Comparison of ENCODE assay signal across 8 mouse cellular contexts in the genomic region with DNA sequence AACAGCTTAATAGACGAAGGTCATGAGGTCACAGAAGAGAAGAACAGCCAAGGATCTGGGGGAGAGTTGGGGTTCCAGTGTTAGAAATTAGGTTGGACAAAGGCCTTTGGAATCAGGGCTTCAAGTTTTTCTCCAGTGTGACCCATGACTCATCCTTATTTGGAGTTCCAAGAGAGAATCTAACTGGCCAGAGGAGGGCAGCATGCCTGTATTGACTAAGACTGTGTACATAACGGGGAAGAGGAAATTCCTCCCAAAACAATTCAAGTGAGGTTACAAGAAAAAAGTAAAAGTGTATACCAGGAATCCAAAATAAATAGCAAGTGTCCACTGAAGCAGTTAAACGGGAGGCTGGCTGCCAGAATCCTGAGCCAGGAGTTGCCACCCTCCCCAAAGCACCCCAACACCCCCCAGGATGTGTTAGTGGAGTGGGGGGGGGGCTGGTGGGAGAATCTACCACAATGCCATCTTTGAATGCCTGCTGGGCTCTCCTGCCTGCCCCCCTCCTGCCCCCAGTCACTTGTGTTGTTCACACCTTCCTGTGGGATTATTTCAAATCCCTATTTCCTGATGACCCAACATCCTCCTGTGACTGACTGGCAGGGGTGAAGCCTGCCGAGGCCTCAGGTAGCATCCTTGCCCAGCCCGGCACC. TPM values are rescaled to one million over a fixed set of nuclear protein-coding genes. Genes with fewer than 3 reads are reported as not detected.
DNase-seq lines count a peak whose midpoint lies in the region; ATAC-seq lines count a peak whose summit lies in the region.

No protein-coding gene starts in this region.

- WGBS in liver, embryonic 12.5 days (ENCODE audit: insufficient replicate concordance), result 42% methylated on average over 5 of the region's 5 CpGs
- 30% methylated on average over 5 of the region's 5 CpGs for WGBS in intestine, embryonic 14.5 days
- 38% methylated on average over 5 of the region's 5 CpGs for WGBS in midbrain, embryonic 13.5 days

- intact Hi-C loops in left cerebral cortex, postnatal 10 days (cut with DNase I), result loop anchor here (5.0 kb wide), 1 partner anchor 296 kb away; no protein-coding TSS in a partner anchor

- H3K27ac ChIP-seq in liver, embryonic 12.5 days, result no peak overlapping the region
- H3K27ac ChIP-seq in intestine, embryonic 14.5 days (ENCODE audit: low read depth), result no peak overlapping the region
- H3K27ac ChIP-seq in midbrain, embryonic 13.5 days, result no peak overlapping the region

- H3K4me3 ChIP-seq in liver, embryonic 12.5 days, result no peak overlapping the region
- H3K4me3 ChIP-seq in intestine, embryonic 14.5 days (ENCODE audit: low read depth, low read length), result no peak overlapping the region
- H3K4me3 ChIP-seq in midbrain, embryonic 13.5 days (replicated peaks), result no peak overlapping the region

- no peak for ATAC-seq in liver, embryonic 12.5 days
- peak; percentile 65; the same call in 1 of the 2 replicates for ATAC-seq in intestine, embryonic 14.5 days (replicated peaks; ENCODE audit: low FRiP score, low TSS enrichment, low read depth)
- peak; percentile 56; the same call in 1 of the 2 replicates for ATAC-seq in midbrain, embryonic 13.5 days

- H3K4me1 ChIP-seq in liver, embryonic 12.5 days, result peaks cover 11% of the 10 kb centered on the region
- H3K4me1 ChIP-seq in intestine, embryonic 14.5 days (replicated peaks; ENCODE audit: control insufficient read depth, insufficient read depth, low read length), result peaks cover 29% of the 10 kb centered on the region
- H3K4me1 ChIP-seq in midbrain, embryonic 13.5 days (replicated peaks), result no peaks in the 10 kb centered on the region; the same call in 1 of the 2 replicates

- no peaks in the 10 kb centered on the region for H3K36me3 ChIP-seq in liver, embryonic 12.5 days
- H3K36me3 ChIP-seq in intestine, embryonic 14.5 days (ENCODE audit: control insufficient read depth, insufficient read depth, low read length), result no peaks in the 10 kb centered on the region
- no peaks in the 10 kb centered on the region for H3K36me3 ChIP-seq in midbrain, embryonic 13.5 days

- H3K9me3 ChIP-seq in liver, embryonic 12.5 days (replicated peaks), result no peaks in the 10 kb centered on the region
- H3K9me3 ChIP-seq in intestine, embryonic 14.5 days (ENCODE audit: control insufficient read depth, low read length), result no peaks in the 10 kb centered on the region
- H3K9me3 ChIP-seq in midbrain, embryonic 13.5 days, result no peaks in the 10 kb centered on the region

- peak; percentile 42 for DNase-seq in liver
- DNase-seq in cerebellum, adult 9-11 months, result peak; percentile 19
- peak; percentile 48 for DNase-seq in gastrocnemius, postnatal 10 days
- peak; percentile 55 for DNase-seq in intestine, embryonic 14.5 days (ENCODE audit: low spot score)
- peak; percentile 31 to 62 for DNase-seq in left cerebral cortex, postnatal 10 days (ENCODE audit: extremely low spot score in 1 of 2, low spot score in 2 of 2)
- DNase-seq in testis, postnatal 14 days (ENCODE audit: low spot score), result peak; percentile 60

- no peak overlapping the region for H3K4me2 ChIP-seq in liver, embryonic 12.5 days
- no peak overlapping the region for H3K4me2 ChIP-seq in intestine, embryonic 14.5 days (ENCODE audit: low read length)
- no peak overlapping the region for H3K4me2 ChIP-seq in midbrain, embryonic 13.5 days (replicated peaks)

- H3K9ac ChIP-seq in liver, embryonic 12.5 days, result no peak overlapping the region
- H3K9ac ChIP-seq in intestine, embryonic 14.5 days (ENCODE audit: low read length), result no peak overlapping the region
- no peak overlapping the region for H3K9ac ChIP-seq in midbrain, embryonic 13.5 days (replicated peaks)

- H3K27me3 ChIP-seq in liver, embryonic 12.5 days (replicated peaks), result no peaks in the 10 kb centered on the region
- no peaks in the 10 kb centered on the region for H3K27me3 ChIP-seq in intestine, embryonic 14.5 days (replicated peaks; ENCODE audit: control insufficient read depth, insufficient read depth, low read length)
- 0 out of 2 replicates have a peak, but pooled peaks cover 5% of the 10 kb centered on the region for H3K27me3 ChIP-seq in midbrain, embryonic 13.5 days

RNA-seq across cellular contexts. Expression of gene Cdc7, which starts 31.9 kb away (rescaled TPM):
- polyA plus RNA-seq in liver, embryonic 12.5 days (2016; fragmentation: Nextera tagmentation; extraction: Ambion mirVana), result 29.3 and 29.5 TPM in 2 replicates
- 1 to 10 TPM; 3.3 to 3.5 TPM for total RNA-seq in gastrocnemius, postnatal 10 days (2021)
- 49.8 and 59.8 TPM in 2 replicates for polyA plus RNA-seq in intestine, embryonic 14.5 days (2014; fragmentation: Nextera tagmentation; extraction: Ambion mirVana)
- total RNA-seq in left cerebral cortex, postnatal 10 days (2021), result 10 to 100 TPM; 14.0 to 15.9 TPM
- 43.9 and 44.4 TPM in 2 replicates for polyA plus RNA-seq in midbrain, embryonic 13.5 days (2015; fragmentation: Nextera tagmentation; extraction: Ambion mirVana)
